Comparison of ENCODE assay signal across 19 mouse cellular contexts in the genomic region with DNA sequence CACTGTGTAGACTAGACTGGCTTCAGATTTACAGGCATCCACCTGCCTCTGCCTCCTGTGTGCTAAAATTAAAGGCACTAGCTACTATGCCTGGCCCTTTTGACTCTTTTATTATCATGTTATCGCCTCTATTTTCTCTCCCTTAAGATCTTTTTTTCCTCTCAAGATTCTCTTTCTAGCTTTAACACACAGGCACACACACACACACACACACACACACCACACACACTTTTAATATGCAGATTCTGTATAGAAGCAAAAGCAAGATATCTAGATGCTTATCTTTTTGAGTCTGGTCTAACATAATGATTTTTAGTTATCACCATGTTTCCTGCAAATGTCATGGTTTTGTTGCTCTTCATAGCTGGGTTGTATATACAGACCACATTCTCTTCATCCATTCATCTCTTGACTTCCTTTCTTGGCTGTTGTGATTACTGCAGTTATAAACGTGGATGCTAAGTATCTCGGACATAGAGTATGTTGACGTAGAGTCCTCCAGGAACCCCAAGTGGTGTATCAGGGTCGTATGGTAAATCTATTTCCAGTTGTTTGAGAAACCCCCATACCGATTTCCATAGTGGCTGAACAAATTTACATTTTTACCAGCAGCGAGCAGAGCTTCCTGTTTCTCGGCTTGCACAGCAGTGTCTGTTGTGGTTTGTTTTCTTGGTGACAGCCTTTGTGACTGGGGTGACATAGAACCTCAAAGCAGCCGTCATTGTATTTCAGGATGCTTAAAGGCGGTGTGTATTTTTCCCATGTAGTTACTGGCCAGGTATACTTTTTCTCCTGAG. TPM values are rescaled to one million over a fixed set of nuclear protein-coding genes. Genes with fewer than 3 reads are reported as not detected.
DNase-seq lines count a peak whose midpoint lies in the region; ATAC-seq and TF ChIP-seq lines count a peak whose summit lies in the region.
"Had no signal": no experiment of that assay in that cellular context is flagged by ENCODE, and none has a peak within 500 bp of the region (broad histone marks: within the 10 kb centered on the region; RNA-seq: fewer than 3 reads in every experiment).

No protein-coding gene starts in this region.

- H3K4me2 ChIP-seq in midbrain, embryonic 11.5 days = no peak overlapping the region
- no peak overlapping the region for H3K4me2 ChIP-seq in midbrain, embryonic 14.5 days (ENCODE audit: low read length)
- H3K4me2 ChIP-seq: liver, embryonic 12.5 days had no signal

- no peak overlapping the region for H3K4me3 ChIP-seq in midbrain, embryonic 11.5 days (ENCODE audit: low read depth, low read length)
- no peak overlapping the region for H3K4me3 ChIP-seq in midbrain, embryonic 14.5 days (replicated peaks; ENCODE audit: low read depth, low read length)
- H3K4me3 ChIP-seq in bone marrow, adult 2 months (replicated peaks; ENCODE audit: control insufficient read depth, low read depth, low read length) = no peak overlapping the region
- H3K4me3 ChIP-seq: erythroblast, embryonic 14.5 days; left cerebral cortex, adult 2 months; liver, embryonic 12.5 days had no signal

- no peak for ATAC-seq in midbrain, embryonic 11.5 days (ENCODE audit: low FRiP score)
- ATAC-seq in midbrain, embryonic 14.5 days (ENCODE audit: low FRiP score, low TSS enrichment) = no peak
- peak; percentile 57 for ATAC-seq in megakaryocyte progenitor cell, adult 5-6 weeks (replicated peaks; ENCODE audit: poor library complexity)
- ATAC-seq: intestine, embryonic 16.5 days; liver, embryonic 12.5 days had no signal

- H3K36me3 ChIP-seq in midbrain, embryonic 11.5 days (ENCODE audit: control insufficient read depth, insufficient read depth, low read length) = no peaks in the 10 kb centered on the region
- no peaks in the 10 kb centered on the region for H3K36me3 ChIP-seq in midbrain, embryonic 14.5 days (ENCODE audit: control insufficient read depth, insufficient read depth, low read length)
- H3K36me3 ChIP-seq: liver, embryonic 12.5 days had no signal

- H3K9me3 ChIP-seq in midbrain, embryonic 11.5 days (ENCODE audit: control insufficient read depth, low read length) = no peaks in the 10 kb centered on the region; the same call in 1 of the 2 replicates
- H3K9me3 ChIP-seq in midbrain, embryonic 14.5 days (ENCODE audit: control insufficient read depth, low read length) = no peaks in the 10 kb centered on the region
- H3K9me3 ChIP-seq: liver, embryonic 12.5 days had no signal

- no peak overlapping the region for H3K27ac ChIP-seq in midbrain, embryonic 11.5 days (ENCODE audit: low read depth, low read length)
- H3K27ac ChIP-seq in midbrain, embryonic 14.5 days (replicated peaks; ENCODE audit: low read depth, low read length) = no peak overlapping the region
- peak overlapping the region; percentile 63 for H3K27ac ChIP-seq in bone marrow, adult 2 months (ENCODE audit: control insufficient read depth, insufficient read depth, low read depth, low read length, poor library complexity)
- H3K27ac ChIP-seq: left cerebral cortex, adult 2 months; liver, embryonic 12.5 days had no signal

- DNase-seq in midbrain, embryonic 11.5 days (ENCODE audit: low spot score, missing footprints) = peak; percentile 73
- no peak for DNase-seq in midbrain, embryonic 14.5 days
- peak; percentile 74 for DNase-seq in thymus, postnatal 25 days
- no peak for DNase-seq in right cerebral cortex, postnatal 14 days
- no peak for DNase-seq in cerebellum, adult 18-20 months
- no peak for DNase-seq in testis, postnatal 10 days (ENCODE audit: low spot score)
- DNase-seq: adrenal gland, postnatal 36 days; cerebellum, adult 8-10 months; embryo, embryonic 11 days; kidney, postnatal 4 days; lung, postnatal 14 days had no signal

- WGBS in midbrain, embryonic 11.5 days = 78% methylated on average over 10 of the region's 10 CpGs
- WGBS in midbrain, embryonic 14.5 days = 77% methylated on average over 10 of the region's 10 CpGs
- WGBS in bone marrow, adult 2 months = 8% methylated on average over 10 of the region's 10 CpGs

- no peak for TF ChIP-seq POLR2A in bone marrow, adult 2 months (IDR thresholded peaks at IDR 0.05; ENCODE audit: borderline replicate concordance, control insufficient read depth, low read depth, low read length)

- H3K27me3 ChIP-seq in midbrain, embryonic 11.5 days (ENCODE audit: control insufficient read depth, insufficient read depth, low read length) = no peaks in the 10 kb centered on the region
- no peaks in the 10 kb centered on the region for H3K27me3 ChIP-seq in midbrain, embryonic 14.5 days (ENCODE audit: control insufficient read depth, insufficient read depth, low read length)

- no peak overlapping the region for H3K9ac ChIP-seq in midbrain, embryonic 11.5 days (ENCODE audit: low read length)
- no peak overlapping the region for H3K9ac ChIP-seq in midbrain, embryonic 14.5 days (replicated peaks; ENCODE audit: low read length)
- H3K9ac ChIP-seq: liver, embryonic 12.5 days had no signal

- H3K4me1 ChIP-seq in midbrain, embryonic 11.5 days (ENCODE audit: control insufficient read depth, insufficient read depth, low read length) = no peaks in the 10 kb centered on the region
- no peaks in the 10 kb centered on the region for H3K4me1 ChIP-seq in midbrain, embryonic 14.5 days (ENCODE audit: control insufficient read depth, insufficient read depth, low read length)
- H3K4me1 ChIP-seq in bone marrow, adult 2 months (ENCODE audit: control insufficient read depth, insufficient read depth, low read length) = peaks cover 9% of the 10 kb centered on the region; the same call in 1 of the 2 replicates

- no peak for TF ChIP-seq CTCF in bone marrow, adult 2 months (IDR thresholded peaks at IDR 0.05; ENCODE audit: control insufficient read depth, insufficient read depth, low read length)

RNA-seq across cellular contexts. Expression of a gene that starts 5.5 kb away (rescaled TPM):
- polyA plus RNA-seq in midbrain, embryonic 11.5 days (2014; fragmentation: Nextera tagmentation; extraction: Ambion mirVana) = 0.14 TPM in 1 of 2 replicates, not detected in the other
- not detected in 2 replicates for polyA plus RNA-seq in midbrain, embryonic 14.5 days (2014; fragmentation: Nextera tagmentation; extraction: Ambion mirVana)
- 1.3 TPM in 2 replicates for polyA plus RNA-seq in bone marrow, adult 2 months (2011; ENCODE audit: insufficient read depth, insufficient read length, low replicate concordance, missing spikeins)
- total RNA-seq in megakaryocyte progenitor cell, adult 5-6 weeks (2015) = not detected in 2 replicates
- not detected in 2 replicates for total RNA-seq in megakaryocyte progenitor cell, adult 5-6 weeks (2017)
- total RNA-seq: heart, adult 18-20 months; heart, postnatal 25 days had no signal

RNA-seq across cellular contexts. Expression of a gene that starts 12.8 kb away (rescaled TPM):
- 42.0 and 52.3 TPM in 2 replicates for polyA plus RNA-seq in midbrain, embryonic 11.5 days (2014; fragmentation: Nextera tagmentation; extraction: Ambion mirVana)
- polyA plus RNA-seq in midbrain, embryonic 14.5 days (2014; fragmentation: Nextera tagmentation; extraction: Ambion mirVana) = 41.8 and 44.0 TPM in 2 replicates
- 64.8 and 109 TPM in 2 replicates for polyA plus RNA-seq in bone marrow, adult 2 months (2011; ENCODE audit: insufficient read depth, insufficient read length, low replicate concordance, missing spikeins)
- 51.7 and 52.6 TPM in 2 replicates for total RNA-seq in megakaryocyte progenitor cell, adult 5-6 weeks (2015)
- total RNA-seq in megakaryocyte progenitor cell, adult 5-6 weeks (2017) = 81.7 and 88.6 TPM in 2 replicates

RNA-seq across cellular contexts. Expression of a gene that starts 17.1 kb away (rescaled TPM):
- polyA plus RNA-seq in midbrain, embryonic 11.5 days (2014; fragmentation: Nextera tagmentation; extraction: Ambion mirVana) = not detected in 2 replicates
- 0.59 TPM in 1 of 2 replicates, not detected in the other for polyA plus RNA-seq in midbrain, embryonic 14.5 days (2014; fragmentation: Nextera tagmentation; extraction: Ambion mirVana)
- not detected in 2 replicates for polyA plus RNA-seq in bone marrow, adult 2 months (2011; ENCODE audit: insufficient read depth, insufficient read length, low replicate concordance, missing spikeins)
- not detected in 2 replicates for total RNA-seq in megakaryocyte progenitor cell, adult 5-6 weeks (2015)
- total RNA-seq in megakaryocyte progenitor cell, adult 5-6 weeks (2017) = not detected in 2 replicates
- total RNA-seq: adrenal gland, postnatal 36 days; heart, adult 18-20 months; heart, postnatal 25 days; left cerebral cortex, adult 2 months had no signal
- polyA plus RNA-seq: erythroblast, embryonic 14.5 days; intestine, embryonic 16.5 days; liver, embryonic 12.5 days had no signal

RNA-seq across cellular contexts. Expression of a gene that starts 32.0 kb away (rescaled TPM):
- polyA plus RNA-seq in midbrain, embryonic 11.5 days (2014; fragmentation: Nextera tagmentation; extraction: Ambion mirVana) = 2.8 and 3.0 TPM in 2 replicates
- 7.0 and 34.3 TPM in 2 replicates for polyA plus RNA-seq in midbrain, embryonic 14.5 days (2014; fragmentation: Nextera tagmentation; extraction: Ambion mirVana)
- polyA plus RNA-seq in bone marrow, adult 2 months (2011; ENCODE audit: insufficient read depth, insufficient read length, low replicate concordance, missing spikeins) = 3.1 and 4.1 TPM in 2 replicates
- 0.72 and 1.7 TPM in 2 replicates for total RNA-seq in megakaryocyte progenitor cell, adult 5-6 weeks (2015)
- 1.5 TPM in 2 replicates for total RNA-seq in megakaryocyte progenitor cell, adult 5-6 weeks (2017)
- polyA plus RNA-seq: liver, embryonic 12.5 days had no signal

RNA-seq across cellular contexts. Expression of a gene that starts 34.1 kb away (rescaled TPM):
- not detected in 2 replicates for polyA plus RNA-seq in midbrain, embryonic 11.5 days (2014; fragmentation: Nextera tagmentation; extraction: Ambion mirVana)
- polyA plus RNA-seq in midbrain, embryonic 14.5 days (2014; fragmentation: Nextera tagmentation; extraction: Ambion mirVana) = not detected in 2 replicates
- 6.7 TPM in 1 of 2 replicates, not detected in the other for polyA plus RNA-seq in bone marrow, adult 2 months (2011; ENCODE audit: insufficient read depth, insufficient read length, low replicate concordance, missing spikeins)
- 0.12 and 0.95 TPM in 2 replicates for total RNA-seq in megakaryocyte progenitor cell, adult 5-6 weeks (2015)
- total RNA-seq in megakaryocyte progenitor cell, adult 5-6 weeks (2017) = 0.08 and 1.1 TPM in 2 replicates
- total RNA-seq: adrenal gland, postnatal 36 days; heart, adult 18-20 months; heart, postnatal 25 days had no signal
- polyA plus RNA-seq: erythroblast, embryonic 14.5 days; liver, embryonic 12.5 days had no signal

Comparison
In these comparisons a context has a peak if more than half of its experiments do, and no peak if none do; other contexts are left out.
1. DNase-seq: peak in midbrain, embryonic 11.5 days (single experiment) and thymus, postnatal 25 days (single experiment); none in midbrain, embryonic 14.5 days (single experiment), right cerebral cortex, postnatal 14 days (single experiment), cerebellum, adult 18-20 months (0 of 2) and testis, postnatal 10 days (single experiment).